Mouse (Mus musculus) myocyte (in vitro differentiated cells): Measurements from ENCODE around the gene Vsir. TPM values are rescaled to one million over a fixed set of nuclear protein-coding genes. Genes with fewer than 3 reads are reported as not detected.

Experiments
- H3K27me3 ChIP-seq: one replicate; pipeline ENCODE4 v1.6.1; 2011; ENCODE audit not compliant: control insufficient read depth, insufficient read depth, insufficient read length
- H3K36me3 ChIP-seq: one replicate; pipeline ENCODE4 v1.6.1; 2011; ENCODE audit not compliant: control insufficient read depth, insufficient read depth
- H3K4me2 ChIP-seq: one replicate; pipeline ENCODE4 v1.6.1; 2011; ENCODE audit warnings: low read depth, control low read depth
- H3K4me3 ChIP-seq: one replicate; pipeline ENCODE4 v1.5.1; 2011; ENCODE audit warnings: mild to moderate bottlenecking, control low read depth, moderate library complexity
- H3K79me2 ChIP-seq: one replicate; pipeline ENCODE4 v1.6.1; 2011; ENCODE audit not compliant: control insufficient read depth, insufficient read depth
- H3ac ChIP-seq: one replicate; pipeline ENCODE4 v1.6.1; 2011; ENCODE audit not compliant: control insufficient read depth, insufficient read length
- CEBPB ChIP-seq: IDR thresholded peaks from 2 replicates; pipeline ENCODE4 v1.6.1; 2011; ENCODE audit warnings: mild to moderate bottlenecking, moderate library complexity; ENCODE audit not compliant: poor library complexity, insufficient read depth, severe bottlenecking
- E2F4 ChIP-seq: IDR thresholded peaks from one replicate; pipeline ENCODE4 v1.6.1; 2011; ENCODE audit warnings: mild to moderate bottlenecking, control low read depth, moderate library complexity; ENCODE audit not compliant: insufficient read depth
- MAX ChIP-seq: IDR thresholded peaks from one replicate; pipeline ENCODE4 v1.6.1; 2011; ENCODE audit warnings: low read depth, mild to moderate bottlenecking, control low read depth
- MYOD1 ChIP-seq, 3 experiments: IDR thresholded peaks; one replicate each; pipeline ENCODE4 v1.6.1; 2011; ENCODE audit warnings: control low read depth in 2 of 3, low read depth in 2 of 3, mild to moderate bottlenecking in 2 of 3, moderate library complexity in 1 of 3; ENCODE audit not compliant: insufficient read length in 2 of 3, control insufficient read depth in 1 of 3
- MYOG ChIP-seq, 3 experiments: IDR thresholded peaks; one replicate each; pipeline ENCODE4 v1.6.1; 2011; ENCODE audit warnings: control low read depth in 2 of 3, low read depth in 2 of 3, mild to moderate bottlenecking in 2 of 3; ENCODE audit not compliant: insufficient read length in 2 of 3, control insufficient read depth in 1 of 3, insufficient read depth in 1 of 3
- POLR2A ChIP-seq: IDR thresholded peaks from one replicate; pipeline ENCODE4 v1.6.1; 2011; ENCODE audit warnings: low read depth, mild to moderate bottlenecking, control low read depth, moderate library complexity; ENCODE audit not compliant: insufficient read length
- POLR2AphosphoS2 ChIP-seq: IDR thresholded peaks from one replicate; pipeline ENCODE4 v1.6.1; 2011; ENCODE audit warnings: low read depth, control low read depth; ENCODE audit not compliant: insufficient read length
- REST ChIP-seq: IDR thresholded peaks from one replicate; pipeline ENCODE4 v1.6.1; 2011; ENCODE audit warnings: mild to moderate bottlenecking, control low read depth, moderate library complexity; ENCODE audit not compliant: insufficient read depth, insufficient read length
- SRF ChIP-seq: IDR thresholded peaks from one replicate; pipeline ENCODE4 v1.6.1; 2011; ENCODE audit warnings: low read depth; ENCODE audit not compliant: control insufficient read depth, insufficient read length
- TCF12 ChIP-seq: IDR thresholded peaks from one replicate; pipeline ENCODE4 v1.6.1; 2011; ENCODE audit warnings: mild to moderate bottlenecking, control low read depth; ENCODE audit not compliant: poor library complexity, insufficient read depth, severe bottlenecking
- TCF3 ChIP-seq: IDR thresholded peaks from one replicate; pipeline ENCODE4 v1.6.1; 2011; ENCODE audit warnings: low read depth, control low read depth; ENCODE audit not compliant: insufficient read length
- USF1 ChIP-seq: IDR thresholded peaks from one replicate; pipeline ENCODE4 v1.6.1; 2011; ENCODE audit warnings: low read depth, mild to moderate bottlenecking, control low read depth, moderate library complexity
- polyA plus RNA-seq: library from polyadenylated mRNA; unstranded; fragments of >200 nt; fragmentation: generic; extraction: Trizol; gene quantifications from one replicate; pipeline ENCODE4 v1.2.1, GENCODE M21; 2012; ENCODE audit warnings: missing spikeins

Vsir gene
- 5.3 TPM for polyA plus RNA-seq

GRCm38 (mm10) chr10:60346701-60347405 lies at the start of gene Vsir:
Gene Vsir, plus strand, starts transcription at chr10:60346851.
- H3K36me3 ChIP-seq, result no peaks in the 10 kb centered on the region
- H3K4me3 ChIP-seq, result peak within 1 kb of the TSS; percentile 15
- H3K27me3 ChIP-seq, result no peaks in the 10 kb centered on the region
- no peaks in the 10 kb centered on the region for H3K79me2 ChIP-seq
- TF ChIP-seq TCF12 (peak; percentile 36), POLR2A (peak; percentile 36), MYOG (IDR thresholded peaks at IDR 0.05; ENCODE audit: control insufficient read depth in 1 of 3, insufficient read depth in 1 of 3, insufficient read length in 2 of 3, low read depth in 2 of 3) (peak in 2 of 3 experiments; percentile 25 to 70), MYOD1 (IDR thresholded peaks at IDR 0.05; ENCODE audit: control insufficient read depth in 1 of 3, insufficient read length in 2 of 3, low read depth in 2 of 3) (peak in 2 of 3 experiments; percentile 74 to 85), MAX (no peak)
- peak within 1 kb of the TSS; percentile 86 for H3K4me2 ChIP-seq
- no peak within 1 kb of the TSS for H3ac ChIP-seq

DNA sequence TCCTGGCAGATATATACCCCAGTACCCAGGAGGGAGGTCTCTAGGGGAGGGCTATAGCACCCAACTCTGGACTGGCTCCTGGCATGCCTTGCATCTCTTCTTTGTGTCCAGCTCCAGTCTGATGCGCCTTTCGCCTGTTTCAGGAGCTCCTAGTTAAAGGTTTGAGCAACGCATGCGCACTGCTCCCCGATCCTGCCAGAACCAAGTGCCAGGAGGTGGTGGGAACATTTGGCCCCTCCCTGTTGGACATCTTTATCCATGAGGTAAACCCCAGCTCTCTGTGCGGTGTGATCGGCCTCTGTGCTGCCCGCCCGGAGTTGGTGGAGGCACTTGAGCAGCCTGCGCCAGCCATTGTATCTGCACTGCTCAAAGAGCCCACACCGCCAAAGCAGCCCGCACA lies 47.0 kb upstream of the Vsir start:
- H3ac ChIP-seq, result no peak overlapping the region
- H3K36me3 ChIP-seq, result peaks cover 31% of the 10 kb centered on the region
- H3K79me2 ChIP-seq, result no peaks in the 10 kb centered on the region
- TF ChIP-seq POLR2A (no peak), USF1 (no peak), MAX (no peak), E2F4 (no peak), REST (no peak), SRF (no peak), MYOG (IDR thresholded peaks at IDR 0.05; ENCODE audit: control insufficient read depth in 1 of 3, insufficient read depth in 1 of 3, insufficient read length in 2 of 3, low read depth in 2 of 3) (no peak), MYOD1 (IDR thresholded peaks at IDR 0.05; ENCODE audit: control insufficient read depth in 1 of 3, insufficient read length in 2 of 3, low read depth in 2 of 3) (no peak), CEBPB (no peak), TCF12 (no peak), TCF3 (no peak), POLR2AphosphoS2 (no peak)
- no peaks in the 10 kb centered on the region for H3K27me3 ChIP-seq
- no peak overlapping the region for H3K4me3 ChIP-seq
- no peak overlapping the region for H3K4me2 ChIP-seq

GRCm38 (mm10) chr10:60303419-60303818 lies 43.2 kb upstream of the Vsir start:
- Histone ChIP-seq H3K4me2 (no peak overlapping the region), H3K27me3 (no peaks in the 10 kb centered on the region), H3ac (no peak overlapping the region), H3K79me2 (no peaks in the 10 kb centered on the region), H3K36me3 (peaks cover 25% of the 10 kb centered on the region), H3K4me3 (no peak overlapping the region)
- TF ChIP-seq POLR2AphosphoS2 (peak; percentile 76), MYOG (IDR thresholded peaks at IDR 0.05; ENCODE audit: control insufficient read depth in 1 of 3, insufficient read depth in 1 of 3, insufficient read length in 2 of 3, low read depth in 2 of 3) (no peak)

GRCm38 (mm10) chr10:60304854-60305628 lies 41.6 kb upstream of the Vsir start:
- no peak for TF ChIP-seq USF1
- TF ChIP-seq REST, result no peak
- TF ChIP-seq POLR2AphosphoS2, result peak; percentile 60
- no peak for TF ChIP-seq MAX
- no peak for TF ChIP-seq POLR2A
- no peaks in the 10 kb centered on the region for H3K27me3 ChIP-seq
- H3K4me2 ChIP-seq, result no peak overlapping the region
- H3ac ChIP-seq, result no peak overlapping the region
- H3K36me3 ChIP-seq, result peaks cover 16% of the 10 kb centered on the region
- H3K4me3 ChIP-seq, result no peak overlapping the region
- no peaks in the 10 kb centered on the region for H3K79me2 ChIP-seq

DNA sequence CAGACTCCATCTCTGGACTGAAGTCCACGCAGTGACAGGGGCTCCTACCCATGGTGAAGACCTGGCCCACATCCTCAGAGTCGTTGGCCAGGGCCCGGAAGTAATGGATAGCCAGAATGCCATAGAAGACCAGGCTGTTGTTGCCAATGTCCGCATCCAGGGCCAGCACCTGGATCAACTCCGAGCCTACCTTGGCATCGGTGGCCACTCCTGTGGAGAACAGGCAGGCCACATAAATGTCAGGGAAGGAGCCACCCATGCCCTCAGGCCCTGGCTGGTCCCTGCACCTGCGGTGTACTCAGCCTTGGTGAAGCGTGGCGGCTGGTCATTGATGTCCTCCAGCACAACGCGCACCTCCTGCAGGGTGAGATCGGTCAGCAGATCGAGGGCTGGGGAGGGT lies 36.0 kb upstream of the Vsir start:
- Histone ChIP-seq H3K4me2 (no peak overlapping the region), H3K27me3 (no peaks in the 10 kb centered on the region), H3K79me2 (no peaks in the 10 kb centered on the region), H3K36me3 (no peaks in the 10 kb centered on the region), H3ac (no peak overlapping the region), H3K4me3 (no peak overlapping the region)
- no peak for TF ChIP-seq TCF12
- TF ChIP-seq CEBPB, result no peak
- TF ChIP-seq MAX, result no peak
- TF ChIP-seq MYOD1 (IDR thresholded peaks at IDR 0.05; ENCODE audit: control insufficient read depth in 1 of 3, insufficient read length in 2 of 3, low read depth in 2 of 3), result no peak
- no peak for TF ChIP-seq REST
- no peak for TF ChIP-seq USF1
- TF ChIP-seq POLR2AphosphoS2, result no peak
- TF ChIP-seq MYOG (IDR thresholded peaks at IDR 0.05; ENCODE audit: control insufficient read depth in 1 of 3, insufficient read depth in 1 of 3, insufficient read length in 2 of 3, low read depth in 2 of 3), result no peak
- TF ChIP-seq E2F4, result no peak
- TF ChIP-seq SRF, result no peak
- no peak for TF ChIP-seq POLR2A
- no peak for TF ChIP-seq TCF3
